Mouse (Mus musculus) CD8-positive naive resting alpha-beta T cell, adult 2 months (primary cell): ENCODE measurements at regions not wholly inside any gene's neighbourhood (a gene's known extent, or its start where the extent isn't known, plus 50 kb on each side); places are given as distances from the start of the nearest gene placed in this dataset.

ENCODE experiments used
- DNase-seq, 2 experiments: peaks; one replicate each; pipeline ENCODE4 v3.0.0; 2022; ENCODE audit warnings: low read depth in 2 of 2, low spot score in 2 of 2

GRCm38 (mm10) chr12:107658241-107658640 is 169.8 kb downstream of the 3110018I06Rik start:
- DNase-seq = no peak

DNA sequence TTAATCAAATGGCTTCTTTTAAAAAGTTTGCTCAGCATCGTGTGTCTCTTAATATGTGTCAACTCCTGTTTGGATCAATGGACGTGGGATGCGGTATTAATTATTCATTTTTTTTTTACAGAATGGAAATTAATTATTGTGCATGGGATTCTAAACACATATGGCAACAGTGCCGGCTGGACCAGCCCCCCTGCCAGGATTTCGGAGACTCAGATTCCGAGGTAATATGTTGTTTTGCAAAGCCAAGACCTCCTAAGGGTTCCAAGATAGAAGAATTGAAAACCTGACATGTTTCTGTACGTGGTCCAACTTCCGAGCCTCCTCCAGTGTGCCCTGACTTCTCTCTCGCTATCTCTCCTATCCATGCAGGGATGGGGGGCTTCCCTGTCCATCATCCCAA is 170.4 kb downstream of the 3110018I06Rik start:
- no peak for DNase-seq

DNA sequence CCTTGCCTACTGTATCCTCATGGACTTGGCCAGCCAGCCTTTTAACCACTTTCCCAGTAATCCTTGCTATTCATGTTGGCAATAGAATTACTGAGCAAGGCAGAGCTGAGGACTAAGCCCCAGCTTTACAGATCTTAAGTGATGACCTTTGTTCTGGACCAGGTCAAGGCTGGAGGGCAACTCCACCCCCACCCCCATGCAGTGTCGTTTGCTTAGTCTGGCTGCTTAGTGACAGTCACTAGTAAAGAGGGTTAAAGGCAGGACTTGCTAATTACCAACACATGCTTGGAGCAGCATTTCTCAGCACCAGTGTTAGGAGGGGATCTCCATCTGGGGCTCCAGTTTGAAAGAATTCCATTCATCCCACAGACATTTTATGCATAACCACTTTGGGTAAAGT is 174.2 kb downstream of the 3110018I06Rik start:
- DNase-seq = no peak

DNA sequence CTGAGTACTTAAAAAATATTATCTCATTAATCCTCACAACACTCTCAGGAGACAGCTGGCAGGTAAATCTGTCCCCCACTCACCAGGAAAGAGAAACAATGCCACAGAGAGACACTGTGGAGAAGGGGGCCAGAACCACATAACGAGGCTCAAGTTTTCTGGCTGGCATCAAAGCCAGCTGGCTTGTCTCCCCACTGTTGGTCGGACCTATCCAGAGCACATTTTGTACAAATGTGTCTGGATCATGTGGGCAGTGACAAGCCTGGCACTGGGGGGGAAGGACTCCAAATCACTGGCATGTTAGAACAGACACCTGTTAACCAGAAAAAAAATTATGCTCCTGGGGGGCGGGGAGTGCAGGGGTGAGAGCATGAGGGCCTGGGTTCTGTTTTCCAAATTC is 179.4 kb downstream of the 3110018I06Rik start:
- DNase-seq = no peak

DNA sequence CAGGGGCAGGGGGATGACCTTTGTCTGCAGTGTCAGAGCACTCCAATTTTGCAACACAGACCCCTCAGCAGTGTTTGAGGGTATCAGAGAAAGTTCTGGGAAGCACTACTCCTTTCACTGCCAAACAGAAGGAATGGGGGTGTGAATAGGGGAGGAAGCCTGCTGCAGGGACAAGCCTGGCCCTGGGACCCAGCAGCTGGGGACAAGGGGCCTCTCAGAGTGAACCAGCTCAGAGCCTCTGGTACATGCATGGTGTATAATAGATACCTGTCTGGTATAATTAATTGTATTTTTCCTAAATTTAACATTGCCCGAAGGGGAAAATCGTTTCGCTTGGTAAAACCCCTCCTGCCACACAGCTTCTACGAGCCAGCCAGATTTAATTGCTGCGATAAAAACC is 180.6 kb downstream of the 3110018I06Rik start:
- DNase-seq = no peak

DNA sequence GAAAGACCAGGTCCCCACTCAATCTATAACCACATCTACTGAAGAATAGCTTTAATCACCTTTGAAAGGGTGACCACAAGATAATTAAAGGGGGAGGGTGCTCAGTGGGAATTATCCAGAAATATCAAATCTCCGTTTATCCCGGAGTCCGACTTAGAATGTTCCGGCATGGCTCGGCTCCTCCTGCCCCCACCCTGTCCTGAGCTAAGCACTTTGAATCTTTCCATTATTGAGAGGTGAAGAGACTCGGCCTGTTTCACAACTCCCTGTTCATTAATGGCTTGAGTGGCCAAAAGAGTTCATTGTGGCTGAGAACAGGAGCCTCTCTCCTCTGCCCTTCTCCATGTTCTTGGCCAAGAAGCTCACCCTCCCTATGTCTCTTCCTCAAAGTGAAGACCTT is 181.0 kb downstream of the 3110018I06Rik start:
- no peak for DNase-seq

DNA sequence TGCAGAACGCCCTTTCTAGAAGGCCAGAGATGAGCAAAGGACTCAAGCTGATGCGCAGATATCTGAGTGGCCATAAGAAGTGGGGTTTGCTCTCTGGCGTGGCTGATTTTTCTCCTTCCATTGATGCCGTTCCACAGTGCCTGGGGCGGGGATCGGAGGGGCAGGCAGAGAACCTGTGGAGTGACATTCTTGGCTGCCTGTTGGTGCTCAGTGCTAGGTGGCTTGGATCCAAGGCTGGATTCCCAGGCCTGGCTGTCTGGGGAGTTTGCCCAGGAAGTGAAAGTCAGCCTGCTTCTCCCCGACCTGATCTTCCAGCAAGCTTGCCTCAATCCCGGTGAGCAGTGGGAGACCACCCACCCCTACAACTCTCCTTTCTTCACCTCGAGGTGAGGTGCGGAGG is 181.5 kb downstream of the 3110018I06Rik start:
- DNase-seq = no peak

DNA sequence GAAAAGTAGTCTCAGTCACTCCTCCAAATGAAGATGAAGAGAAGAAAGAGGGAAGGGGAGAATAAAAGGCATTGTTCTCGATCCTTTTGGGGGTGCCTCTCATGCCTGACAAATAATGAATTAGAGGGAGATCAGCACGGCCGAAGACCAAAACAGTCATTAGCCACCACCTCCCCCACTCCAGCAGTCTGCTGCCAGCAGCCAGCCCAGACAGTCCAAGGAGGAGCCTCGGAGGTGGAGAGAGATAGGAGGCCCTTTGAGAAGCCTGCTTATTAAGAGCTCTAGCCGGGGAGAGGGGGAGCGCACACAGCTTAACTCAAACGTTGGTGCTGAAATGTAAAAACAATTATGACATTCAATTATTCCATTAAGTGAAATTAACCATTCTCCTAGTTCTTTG is 188.6 kb downstream of the 3110018I06Rik start:
- no peak for DNase-seq

GRCm38 (mm10) chr12:107687447-107687846 is 199.0 kb downstream of the 3110018I06Rik start:
- DNase-seq = no peak

DNA sequence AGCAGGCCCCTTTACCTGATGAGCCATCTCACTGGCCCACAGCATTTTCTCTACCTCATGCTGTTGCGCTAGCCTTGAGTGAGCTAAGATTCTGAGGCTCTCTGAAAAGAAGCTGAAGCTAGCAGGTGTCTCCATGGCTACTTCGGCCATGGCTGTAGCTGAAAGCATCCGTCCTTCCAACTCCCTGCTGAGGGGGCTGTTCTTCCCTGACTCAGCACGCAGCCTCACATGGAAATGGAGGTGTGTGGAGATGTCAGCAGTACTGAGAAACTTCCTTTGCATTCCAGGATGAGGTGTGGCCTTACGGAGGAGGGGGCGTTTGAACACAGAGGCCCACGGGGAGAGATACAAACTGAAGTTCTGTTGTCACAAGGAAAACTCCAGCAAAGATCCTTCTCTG is 201.0 kb downstream of the 3110018I06Rik start:
- no peak for DNase-seq

DNA sequence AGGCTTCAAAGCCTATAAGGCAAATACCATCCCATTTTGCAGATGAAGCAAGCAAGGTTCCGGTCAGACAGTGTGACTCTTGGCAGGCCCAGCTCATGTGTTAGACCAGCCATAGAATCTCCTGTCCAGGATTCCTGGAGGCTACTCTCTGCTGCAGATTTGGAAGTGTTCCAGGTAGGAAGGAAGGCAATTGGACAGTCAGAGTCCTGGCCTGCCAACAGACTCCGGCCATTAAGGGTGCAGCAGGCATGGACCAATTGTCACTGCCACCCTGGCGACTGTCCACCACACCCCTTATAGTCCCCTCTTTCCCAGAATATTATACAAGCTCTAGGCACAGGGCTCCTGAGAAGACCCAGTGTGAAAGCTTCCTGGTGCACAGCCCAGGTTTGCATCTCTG is 201.6 kb downstream of the 3110018I06Rik start:
- DNase-seq = no peak

GRCm38 (mm10) chr12:107693693-107694092 is 205.3 kb downstream of the 3110018I06Rik start:
- no peak for DNase-seq

- no peak for DNase-seq
Measured at GRCm38 (mm10) chr12:107695014-107695413, 206.6 kb downstream of the 3110018I06Rik start.

GRCm38 (mm10) chr12:107695438-107696267 is 207.2 kb downstream of the 3110018I06Rik start:
- DNase-seq = no peak

GRCm38 (mm10) chr12:107700317-107700716 is 211.9 kb downstream of the 3110018I06Rik start:
- no peak for DNase-seq

- DNase-seq = no peak
Measured at GRCm38 (mm10) chr12:107700868-107701597, 212.6 kb downstream of the 3110018I06Rik start.

DNA sequence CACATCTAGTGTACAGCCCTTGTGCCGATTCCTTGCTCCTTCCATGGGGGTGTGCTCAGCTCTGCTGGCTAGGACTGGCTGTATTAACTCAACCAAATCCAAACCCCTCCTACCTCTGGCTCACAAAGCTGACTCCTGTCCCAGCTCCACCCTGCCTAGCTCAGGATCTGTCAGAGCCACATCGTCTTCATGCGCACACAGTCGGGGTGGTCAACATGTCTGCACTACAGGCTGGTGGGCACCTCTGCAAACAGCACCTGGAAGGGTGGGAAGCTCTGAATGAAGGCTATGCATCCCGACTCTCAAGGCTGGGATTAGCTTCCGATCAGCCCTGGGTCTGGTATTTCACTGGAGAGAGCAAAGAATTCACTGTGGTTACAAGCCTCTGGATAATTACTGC is 220.4 kb downstream of the 3110018I06Rik start:
- DNase-seq = no peak

GRCm38 (mm10) chr12:107711017-107711416 is 222.6 kb downstream of the 3110018I06Rik start:
- DNase-seq = no peak

- DNase-seq = no peak
Measured at GRCm38 (mm10) chr12:107711675-107712074, 223.2 kb downstream of the 3110018I06Rik start.

DNA sequence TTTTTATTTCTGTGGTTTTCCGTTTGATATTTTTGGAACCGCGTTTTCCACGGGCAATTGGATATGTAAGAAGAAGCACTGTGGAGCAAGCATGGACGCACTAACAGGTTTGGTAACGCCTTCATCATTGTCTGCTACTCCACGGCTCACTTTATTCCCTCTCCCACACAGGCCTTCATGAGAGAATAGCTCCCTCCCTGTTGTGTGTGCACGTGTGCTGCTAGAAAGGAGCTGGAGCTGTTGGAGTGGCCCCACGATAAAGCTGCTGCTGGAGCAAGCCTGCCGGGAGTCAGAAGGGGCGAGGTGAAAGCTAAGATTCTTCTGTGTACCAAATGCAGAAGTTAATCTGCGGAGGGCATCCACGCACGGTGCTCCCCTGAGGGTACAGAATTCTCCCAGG is 224.8 kb downstream of the 3110018I06Rik start:
- no peak for DNase-seq

- no peak for DNase-seq
Measured at GRCm38 (mm10) chr12:107714846-107715245, 226.4 kb downstream of the 3110018I06Rik start.

DNA sequence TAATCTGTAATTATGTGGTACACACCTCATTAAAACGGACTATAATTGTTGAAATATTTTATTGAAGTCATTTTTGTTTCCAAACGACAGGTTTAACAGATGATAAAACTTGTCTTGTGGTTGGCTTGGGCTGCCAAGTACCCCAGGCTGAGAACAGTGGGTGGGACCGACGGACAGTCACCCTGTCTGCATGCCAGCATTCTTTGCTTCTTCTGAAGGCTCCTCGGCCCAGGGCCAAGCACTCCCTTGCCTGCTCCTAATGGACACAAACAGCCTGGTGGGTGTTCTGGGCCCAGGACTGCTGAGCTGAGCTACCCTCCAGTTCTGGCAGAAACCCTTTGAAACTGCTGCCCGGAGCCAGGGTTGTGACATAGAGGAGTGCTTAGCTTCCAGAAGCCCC is 227.4 kb downstream of the 3110018I06Rik start:
- DNase-seq = no peak
